Mouse (Mus musculus) kidney, postnatal 25 days (tissue): ENCODE results near the gene Vmn2r5.
"Not testable (repeated sequence)": the region's sequence is repeated elsewhere in the genome, so short reads cannot be mapped to it uniquely, and the experiment has no call there.

ENCODE experiments used
- DNase-seq, 2 experiments: peaks; one replicate each; pipeline ENCODE4 v3.0.0; 2021; ENCODE audit warnings: mixed read lengths in 2 of 2

The Vmn2r5 gene

GRCm38 (mm10) chr3:64509742-64510141 lies at the start of gene Vmn2r5:
Gene Vmn2r5, minus strand, starts transcription at chr3:64509842.
- not testable (repeated sequence) for DNase-seq

GRCm38 (mm10) chr3:64523585-64523984 lies 13.9 kb upstream of the Vmn2r5 start:
- DNase-seq: not testable (repeated sequence)
